Mouse (Mus musculus) neural tube, embryonic 14.5 days (tissue): Measurements from ENCODE around the gene Ikbke. TPM values are rescaled to one million over a fixed set of nuclear protein-coding genes. Genes with fewer than 3 reads are reported as not detected.

Experiments
- ATAC-seq: fragments of 200-750 bp; cut with Nextera tagmentation; 2 replicates; pipeline ENCODE4 v1.8.0; 2017; ENCODE audit warnings: low read depth, mild to moderate bottlenecking, moderate TSS enrichment, moderate library complexity
- H3K27ac ChIP-seq: fragments of 300-500 bp; sonication (generic); 2 replicates; pipeline ENCODE4 v1.5.1; 2014; ENCODE audit warnings: low read depth, mild to moderate bottlenecking, control low read depth, low read length, moderate library complexity, mixed read lengths
- H3K27me3 ChIP-seq: fragments of 300-500 bp; sonication (generic); 2 replicates; pipeline ENCODE4 v1.6.1; 2014; ENCODE audit warnings: low read length; ENCODE audit not compliant: control insufficient read depth, insufficient read depth
- H3K36me3 ChIP-seq: fragments of 300-500 bp; sonication (generic); 2 replicates; pipeline ENCODE4 v1.6.1; 2014; ENCODE audit warnings: low read length, mixed read lengths; ENCODE audit not compliant: control insufficient read depth, insufficient read depth
- H3K4me1 ChIP-seq: fragments of 300-500 bp; sonication (generic); 2 replicates; pipeline ENCODE4 v1.6.1; 2014; ENCODE audit warnings: low read length; ENCODE audit not compliant: control insufficient read depth, insufficient read depth
- H3K4me2 ChIP-seq: fragments of 300-500 bp; sonication (generic); 2 replicates; pipeline ENCODE4 v1.6.1; 2014; ENCODE audit warnings: mild to moderate bottlenecking, low read depth, low read length, control low read depth
- H3K4me3 ChIP-seq: fragments of 300-500 bp; sonication (generic); 2 replicates; pipeline ENCODE4 v1.5.1; 2014; ENCODE audit warnings: low read depth, low read length, control low read depth, mixed read lengths
- H3K9ac ChIP-seq: fragments of 300-500 bp; sonication (generic); replicated peaks from 2 replicates; pipeline ENCODE4 v1.6.1; 2014; ENCODE audit warnings: low read depth, mild to moderate bottlenecking, control low read depth, low read length, mixed read lengths
- H3K9me3 ChIP-seq: fragments of 300-500 bp; sonication (generic); 2 replicates; pipeline ENCODE4 v1.6.1; 2016; ENCODE audit warnings: low read length; ENCODE audit not compliant: control insufficient read depth
- WGBS: fragments of 180-500 bp; shearing (Covaris S2); extraction: QIAGEN DNeasy Blood & Tissue Kit; methylation state at CpG from one replicate; pipeline ENCODE4 v1.1.7; 2014; 5-methylcytosine and 5-hydroxymethylcytosine counted together
- polyA plus RNA-seq: library from polyadenylated mRNA; unstranded; fragments of >200 nt; fragmentation: Nextera tagmentation; extraction: Ambion mirVana; gene quantifications from 2 replicates; pipeline ENCODE4 v1.2.1, GENCODE M21; 2014

The Ikbke gene
- polyA plus RNA-seq, 1 experiment from 2014 or later: 0.55 TPM

GRCm38 (mm10) chr1:131275577-131275976, 3.8 kb downstream of the Ikbke start:
- H3K9me3 ChIP-seq: no peaks in the 10 kb centered on the region
- no peak for ATAC-seq
- H3K4me1 ChIP-seq: no peaks in the 10 kb centered on the region
- no peaks in the 10 kb centered on the region for H3K36me3 ChIP-seq
- 74% methylated on average over 14 of the region's 14 CpGs for WGBS
- H3K27me3 ChIP-seq: no peaks in the 10 kb centered on the region
- H3K4me2 ChIP-seq: no peak overlapping the region
- no peak overlapping the region for H3K9ac ChIP-seq
- no peak overlapping the region for H3K4me3 ChIP-seq
- no peak overlapping the region for H3K27ac ChIP-seq

DNA sequence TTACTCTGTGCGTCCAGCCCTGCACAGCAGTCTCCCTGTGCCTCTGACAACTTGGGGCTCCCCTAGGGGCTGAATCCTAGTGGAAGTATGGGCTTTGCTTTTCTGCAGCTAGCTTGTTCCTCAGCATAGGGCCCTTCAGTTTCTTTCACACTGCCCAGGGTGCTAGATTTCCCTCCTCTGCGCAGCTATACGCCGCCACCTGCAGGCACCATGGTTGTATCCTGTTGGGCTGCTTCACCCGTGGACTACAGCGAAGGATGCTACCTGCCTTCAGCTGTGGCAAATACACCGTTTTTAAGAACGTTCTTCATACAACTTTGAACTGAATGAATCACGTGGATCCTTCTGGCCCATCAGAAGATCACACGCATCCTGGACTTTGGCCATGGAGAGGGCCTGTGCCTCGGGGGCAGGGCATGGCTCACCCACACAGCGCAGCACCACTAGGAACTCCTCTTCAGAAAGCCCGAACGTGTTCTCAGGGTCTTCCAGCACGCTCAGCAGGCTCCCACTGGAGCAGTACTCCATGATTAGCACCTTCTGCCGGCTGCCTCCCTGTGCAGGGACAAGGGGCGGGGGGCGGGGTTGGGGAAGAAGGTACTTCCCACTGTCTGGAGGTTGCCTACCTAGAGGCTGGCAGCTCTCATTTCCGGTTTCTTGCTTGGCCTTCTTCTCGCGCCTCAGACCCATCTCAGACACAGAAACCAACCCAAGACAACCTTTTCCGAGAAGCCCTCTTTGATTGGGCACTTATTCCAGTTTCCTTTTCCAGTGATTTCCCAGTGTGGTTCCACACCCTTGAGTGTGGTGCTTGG, 4.5 kb downstream of the Ikbke start:
- Histone ChIP-seq H3K9me3 (no peaks in the 10 kb centered on the region), H3K27ac (no peak overlapping the region), H3K9ac (no peak overlapping the region), H3K4me1 (no peaks in the 10 kb centered on the region), H3K4me2 (no peak overlapping the region), H3K4me3 (no peak overlapping the region), H3K27me3 (no peaks in the 10 kb centered on the region), H3K36me3 (no peaks in the 10 kb centered on the region)
- 53% methylated on average over 22 of the region's 22 CpGs for WGBS
- ATAC-seq: no peak

DNA sequence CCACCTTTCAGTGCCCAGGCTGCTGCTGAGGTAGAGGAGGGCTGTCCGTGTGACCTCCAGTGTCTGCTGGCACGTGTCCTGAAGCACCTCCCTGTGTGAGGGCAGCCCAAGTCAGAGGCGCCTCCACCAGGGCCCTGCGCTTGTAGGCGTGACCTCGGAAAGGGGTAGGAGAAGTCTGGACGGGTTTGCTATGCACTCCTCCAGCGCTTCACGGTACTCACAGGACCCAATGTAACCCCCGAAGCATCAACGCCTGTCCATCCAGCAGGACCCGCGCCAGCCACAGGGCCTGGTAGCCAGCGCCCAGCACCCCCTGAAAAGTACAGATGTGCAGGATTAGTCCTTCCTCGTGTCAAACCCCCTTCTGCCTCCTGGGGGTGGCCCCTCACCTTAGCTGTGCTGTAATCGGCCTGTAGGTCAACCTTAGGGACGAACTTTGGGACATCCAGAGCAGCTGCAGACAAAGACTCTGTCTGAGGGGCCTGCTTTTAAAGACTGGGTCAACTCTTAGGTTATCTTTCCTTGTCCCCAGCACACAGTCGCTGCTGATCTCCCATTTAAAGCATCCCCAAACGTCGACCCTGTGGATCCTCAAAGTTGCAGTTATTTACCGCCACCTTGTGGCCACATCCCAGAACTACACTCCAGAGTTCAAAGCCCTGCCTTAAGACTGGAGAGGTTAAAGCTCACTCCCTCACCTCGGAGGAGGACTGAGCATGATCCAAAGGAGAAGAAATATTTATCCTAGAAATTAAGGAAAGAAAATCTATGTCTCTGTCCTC, 9.4 kb downstream of the Ikbke start:
- peak; percentile 72 for ATAC-seq
- no peaks in the 10 kb centered on the region for H3K9me3 ChIP-seq
- WGBS: 31% methylated on average over 21 of the region's 22 CpGs
- H3K36me3 ChIP-seq: no peaks in the 10 kb centered on the region
- no peaks in the 10 kb centered on the region for H3K4me1 ChIP-seq
- no peak overlapping the region for H3K4me3 ChIP-seq
- no peak overlapping the region for H3K9ac ChIP-seq
- no peak overlapping the region for H3K4me2 ChIP-seq
- no peak overlapping the region for H3K27ac ChIP-seq
- H3K27me3 ChIP-seq: no peaks in the 10 kb centered on the region

DNA sequence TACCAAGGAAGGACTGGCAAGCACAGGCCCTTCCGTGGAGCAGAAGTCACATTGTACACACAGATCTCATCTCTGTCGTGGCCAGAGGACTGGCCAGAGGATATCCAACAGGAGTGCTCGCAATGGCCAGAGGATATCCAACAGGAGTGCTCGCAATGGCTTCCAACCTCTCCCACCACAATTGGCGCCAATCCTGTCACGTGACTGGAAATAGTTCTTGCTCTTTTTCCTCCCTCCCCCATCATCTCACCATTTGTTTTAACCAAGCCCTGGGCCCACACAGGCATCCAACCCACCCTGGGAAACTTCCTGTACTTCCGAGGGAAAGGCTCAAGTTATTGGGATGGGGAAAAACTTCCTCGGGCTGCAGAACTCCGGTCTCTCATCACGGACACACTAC, 10.6 kb downstream of the Ikbke start:
- no peak overlapping the region for H3K9ac ChIP-seq
- no peaks in the 10 kb centered on the region for H3K9me3 ChIP-seq
- no peaks in the 10 kb centered on the region for H3K4me1 ChIP-seq
- no peak for ATAC-seq
- no peaks in the 10 kb centered on the region for H3K27me3 ChIP-seq
- WGBS: 84% methylated on average over 10 of the region's 10 CpGs
- H3K4me3 ChIP-seq: no peak overlapping the region
- no peaks in the 10 kb centered on the region for H3K36me3 ChIP-seq
- no peak overlapping the region for H3K27ac ChIP-seq
- no peak overlapping the region for H3K4me2 ChIP-seq

DNA sequence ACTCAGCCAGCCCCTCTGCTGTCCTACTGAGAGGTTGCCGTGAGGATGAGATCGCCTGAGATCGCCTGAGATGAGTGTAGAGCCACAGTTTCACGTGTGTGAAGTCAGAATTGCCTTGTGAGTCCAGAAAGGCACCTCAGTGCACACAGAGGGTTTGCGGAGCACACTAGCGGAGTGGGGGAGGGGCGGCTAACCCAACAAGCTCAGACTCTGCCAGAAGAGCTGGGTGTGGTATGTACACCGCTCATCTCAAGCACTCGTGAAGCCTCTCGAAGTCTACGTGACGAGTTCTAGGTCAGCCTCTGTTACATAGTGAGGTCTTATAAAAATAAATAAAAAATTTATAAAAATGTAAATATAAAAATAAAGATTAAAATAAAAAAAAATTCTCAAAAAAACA, 15.5 kb downstream of the Ikbke start:
- H3K36me3 ChIP-seq: no peaks in the 10 kb centered on the region
- H3K27ac ChIP-seq: no peak overlapping the region
- H3K9me3 ChIP-seq: no peaks in the 10 kb centered on the region
- no peaks in the 10 kb centered on the region for H3K4me1 ChIP-seq
- ATAC-seq: no peak
- no peak overlapping the region for H3K4me3 ChIP-seq
- WGBS: 79% methylated on average over 12 of the region's 12 CpGs
- no peak overlapping the region for H3K9ac ChIP-seq
- no peaks in the 10 kb centered on the region for H3K27me3 ChIP-seq
- H3K4me2 ChIP-seq: no peak overlapping the region

DNA sequence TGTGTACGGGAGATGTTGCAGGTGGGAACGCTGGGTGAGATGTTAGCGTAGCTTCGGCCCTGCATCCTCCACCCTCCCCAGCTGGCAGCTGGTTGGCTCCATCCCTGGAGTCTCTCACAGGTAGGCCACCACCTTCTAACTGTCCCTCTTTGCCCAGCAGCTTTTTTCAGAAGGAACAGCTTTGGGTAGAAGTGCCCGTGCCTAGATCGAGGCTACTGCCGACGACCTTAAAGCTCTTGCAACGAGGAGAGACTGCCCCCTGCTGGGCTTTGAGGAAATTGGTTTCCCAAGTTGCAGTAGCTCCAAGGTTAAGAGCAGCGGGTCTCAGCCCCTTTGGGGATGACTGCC, 19.1 kb downstream of the Ikbke start:
- Histone ChIP-seq H3K36me3 (no peaks in the 10 kb centered on the region), H3K27ac (no peak overlapping the region), H3K4me1 (no peaks in the 10 kb centered on the region), H3K27me3 (no peaks in the 10 kb centered on the region), H3K4me2 (no peak overlapping the region), H3K9ac (no peak overlapping the region), H3K9me3 (no peaks in the 10 kb centered on the region), H3K4me3 (no peak overlapping the region)
- ATAC-seq: peak; percentile 44; the same call in 1 of the 2 replicates
- 32% methylated on average over 10 of the region's 10 CpGs for WGBS

- no peak for ATAC-seq
- Histone ChIP-seq H3K4me2 (no peak overlapping the region), H3K9me3 (no peaks in the 10 kb centered on the region), H3K36me3 (no peaks in the 10 kb centered on the region), H3K9ac (no peak overlapping the region), H3K27ac (no peak overlapping the region), H3K4me3 (no peak overlapping the region), H3K27me3 (no peaks in the 10 kb centered on the region), H3K4me1 (no peaks in the 10 kb centered on the region)
- WGBS: 69% methylated on average over 10 of the region's 10 CpGs
These were observed 19.6 kb downstream of the Ikbke start for GRCm38 (mm10) chr1:131259632-131260308.

DNA sequence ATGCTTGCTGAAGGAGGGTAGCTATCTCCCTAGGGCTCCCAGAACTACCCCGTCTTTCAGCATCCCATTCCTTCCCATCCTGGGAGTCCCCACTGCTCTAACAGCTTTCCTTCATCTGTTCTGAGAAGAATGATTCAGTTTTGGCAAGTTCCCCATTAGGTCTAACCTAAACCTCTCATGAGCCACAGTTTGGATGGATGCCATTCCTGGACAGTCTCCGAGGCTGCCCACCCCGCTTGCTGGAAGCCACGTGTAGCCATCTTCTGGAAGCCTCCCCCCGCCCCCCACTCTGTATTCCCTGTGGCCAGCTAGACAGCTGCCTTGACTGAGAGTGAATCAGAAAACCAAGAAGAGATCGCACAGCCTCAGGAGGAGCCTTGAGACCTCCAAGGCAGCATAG, 22.1 kb downstream of the Ikbke start:
- H3K27me3 ChIP-seq: no peaks in the 10 kb centered on the region

More for the DNA sequence above, 22.1 kb downstream of the Ikbke start:
- no peak for ATAC-seq
- no peak overlapping the region for H3K4me2 ChIP-seq
- H3K4me1 ChIP-seq: no peaks in the 10 kb centered on the region
- H3K4me3 ChIP-seq: no peak overlapping the region
- H3K9ac ChIP-seq: no peak overlapping the region
- WGBS: 86% methylated on average over 6 of the region's 6 CpGs
- H3K9me3 ChIP-seq: no peaks in the 10 kb centered on the region
- H3K27ac ChIP-seq: no peak overlapping the region
- no peaks in the 10 kb centered on the region for H3K36me3 ChIP-seq
